Mouse (Mus musculus): ENCODE measurements around the gene Dennd2a. TPM values are rescaled to one million over a fixed set of nuclear protein-coding genes. Genes with fewer than 3 reads are reported as not detected.

The Dennd2a gene
- 10 to 100 TPM; 20.5 to 23.7 TPM for total RNA-seq (2021)

DNA sequence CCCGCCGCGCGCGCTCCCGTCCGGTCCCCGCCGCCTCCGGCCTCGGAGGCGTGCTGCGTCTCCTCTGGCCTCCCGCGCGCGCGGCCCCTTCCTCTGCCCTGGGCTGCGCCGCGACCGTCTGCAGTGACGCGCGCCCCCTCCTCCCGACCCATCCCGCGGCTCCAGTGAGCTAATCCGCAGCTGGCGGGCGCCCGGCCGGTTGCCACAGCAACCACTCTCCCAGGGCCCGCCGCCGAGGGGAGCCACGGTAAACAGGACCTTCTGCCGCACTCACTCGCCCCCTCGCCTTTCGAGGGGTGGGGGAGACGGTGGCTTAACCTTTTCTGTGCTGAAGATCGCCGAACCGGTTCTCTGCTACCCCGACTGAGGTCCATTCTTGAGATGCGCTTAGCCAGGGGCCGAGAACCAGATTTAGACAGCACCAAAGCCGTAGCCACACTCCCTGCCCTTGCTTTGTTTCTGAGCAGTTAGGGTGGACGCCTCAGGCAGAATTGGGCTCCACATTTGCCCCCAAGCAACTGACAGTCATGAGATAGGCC, at the start of gene Dennd2a:
Gene Dennd2a (minus strand): TSS at position 145 of the 539 bp plus-strand sequence.
- intact Hi-C loops (cut with DNase I), result loop anchor here (5.0 kb wide), 1 partner anchor 65 kb away; no protein-coding TSS in a partner anchor

GRCm38 (mm10) chr6:39607365-39607764, 49.7 kb upstream of the Dennd2a start:
- no peak for DNase-seq (ENCODE audit: low spot score in 2 of 2)
- intact Hi-C loops (cut with DNase I), result no loop called here

More for the DNA sequence above, at the start of gene Dennd2a:
- peak; percentile 83 to 84 for DNase-seq (ENCODE audit: low spot score in 2 of 2)

DNA sequence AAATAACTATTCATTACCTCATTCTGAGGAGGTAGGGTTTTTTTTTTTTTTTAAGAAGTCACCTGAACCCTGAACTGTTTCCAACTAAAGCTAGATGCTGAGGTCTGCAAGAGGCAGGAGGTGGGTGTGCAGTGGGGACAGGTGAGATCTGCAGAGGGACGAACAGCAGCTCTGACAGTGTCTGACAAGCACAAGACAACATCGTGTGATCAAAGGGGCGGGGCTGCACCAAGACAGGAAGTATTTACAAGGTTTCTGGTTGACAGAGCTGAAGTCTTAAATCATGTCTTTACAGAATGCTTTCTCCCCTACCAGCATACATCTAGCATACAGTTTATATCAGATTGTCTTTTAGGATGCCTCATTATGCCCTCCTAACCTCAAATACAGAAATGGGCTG, 49.2 kb upstream of the Dennd2a start:
- intact Hi-C loops (cut with DNase I), result no loop called here
- no peak for DNase-seq (ENCODE audit: low spot score in 2 of 2)

DNA sequence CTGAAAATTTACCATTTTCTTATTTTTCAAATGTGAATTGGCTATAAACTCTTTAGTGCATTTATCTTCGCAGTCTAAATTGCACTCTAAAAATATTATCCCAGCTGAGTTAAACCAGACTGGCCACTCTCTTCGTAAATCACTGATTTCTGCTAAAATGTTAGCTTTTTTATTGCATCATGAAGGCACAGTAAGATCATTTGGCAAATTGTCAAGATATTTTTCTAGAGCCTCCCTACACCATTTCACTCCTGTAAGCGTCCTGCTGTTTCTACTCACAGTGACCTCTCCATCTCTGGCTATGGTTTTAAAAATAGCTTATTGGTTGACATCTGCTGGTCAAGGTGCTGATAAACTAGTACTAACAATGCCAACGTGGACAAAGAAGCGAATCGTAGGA, 48.4 kb upstream of the Dennd2a start:
- DNase-seq (ENCODE audit: low spot score in 2 of 2), result no peak
- intact Hi-C loops (cut with DNase I), result no loop called here

- intact Hi-C loops (cut with DNase I), result no loop called here
- DNase-seq (ENCODE audit: low spot score in 2 of 2), result no peak
Observed at GRCm38 (mm10) chr6:39604565-39604964, 46.9 kb upstream of the Dennd2a start.

GRCm38 (mm10) chr6:39601828-39602227, 44.2 kb upstream of the Dennd2a start:
- no peak for DNase-seq (ENCODE audit: low spot score in 2 of 2)
- intact Hi-C loops (cut with DNase I), result no loop called here

- intact Hi-C loops (cut with DNase I), result no loop called here
- DNase-seq (ENCODE audit: low spot score in 2 of 2), result no peak
Observed at GRCm38 (mm10) chr6:39600851-39601250, 43.2 kb upstream of the Dennd2a start.

- intact Hi-C loops (cut with DNase I), result no loop called here
- peak; percentile 96 to 97 for DNase-seq (ENCODE audit: low spot score in 2 of 2)
Observed at GRCm38 (mm10) chr6:39592401-39593214, 34.9 kb upstream of the Dennd2a start, which contains the start of gene Ndufb2. Gene Ndufb2 (plus strand): TSS chr6:39592574.

GRCm38 (mm10) chr6:39591481-39591880, 33.8 kb upstream of the Dennd2a start:
- DNase-seq (ENCODE audit: low spot score in 2 of 2), result no peak
- intact Hi-C loops (cut with DNase I), result no loop called here

DNA sequence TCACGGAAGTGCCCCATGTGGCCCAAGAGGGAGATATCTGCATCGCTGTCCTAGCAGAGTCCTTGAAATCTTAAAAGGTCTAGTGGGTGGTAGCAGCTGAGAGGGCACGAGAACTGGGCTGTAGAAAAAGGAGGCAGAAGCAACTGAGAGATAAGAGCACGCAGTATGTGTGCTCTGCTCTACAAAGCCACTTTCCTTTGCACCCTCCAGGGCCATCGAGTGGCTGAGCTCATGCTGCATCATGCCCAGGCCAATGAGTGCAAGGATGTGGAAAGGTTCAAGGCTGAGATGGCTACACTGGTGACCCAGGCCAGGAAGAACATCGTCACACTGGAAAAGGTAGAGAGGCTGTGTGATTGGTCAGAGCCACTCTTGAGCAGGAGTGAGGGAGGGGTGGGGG, 27.9 kb upstream of the Dennd2a start, which contains the start of gene Gm42420:
Gene Gm42420 (plus strand): TSS at position 237 of the 400 bp plus-strand sequence.
- intact Hi-C loops (cut with DNase I), result no loop called here
- DNase-seq (ENCODE audit: low spot score in 2 of 2), result no peak

GRCm38 (mm10) chr6:39581087-39581784, 23.6 kb upstream of the Dennd2a start:
- no peak for DNase-seq (ENCODE audit: low spot score in 2 of 2)
- intact Hi-C loops (cut with DNase I), result no loop called here

- intact Hi-C loops (cut with DNase I), result no loop called here
- DNase-seq (ENCODE audit: low spot score in 2 of 2), result no peak
Observed at GRCm38 (mm10) chr6:39580558-39580957, 22.9 kb upstream of the Dennd2a start.

- DNase-seq (ENCODE audit: low spot score in 2 of 2), result peak in 1 of 2 experiments; percentile 32
- intact Hi-C loops (cut with DNase I), result no loop called here
Observed at GRCm38 (mm10) chr6:39579552-39579951, 21.9 kb upstream of the Dennd2a start.

DNA sequence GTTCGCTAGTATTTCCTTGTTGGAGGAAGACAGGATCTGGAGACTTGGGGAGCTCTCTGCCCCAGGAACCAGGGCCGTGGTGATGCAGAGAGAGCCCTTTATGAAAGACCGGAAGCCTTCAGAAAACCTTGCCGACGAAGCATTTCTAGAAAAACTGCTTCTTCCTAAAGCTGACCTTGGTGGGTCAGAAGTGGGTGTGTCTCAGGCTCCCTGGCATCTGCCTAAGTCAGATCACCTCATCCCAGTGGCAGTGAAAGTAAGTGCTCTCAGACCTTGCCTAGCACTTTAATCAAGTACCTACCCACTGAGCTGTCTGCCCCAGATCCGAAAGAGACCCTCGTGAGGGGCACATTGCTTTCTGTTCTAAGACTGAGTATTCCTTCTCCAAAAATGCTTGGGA, 17.3 kb upstream of the Dennd2a start:
- intact Hi-C loops (cut with DNase I), result loop anchor here (5.0 kb wide), 1 partner anchor 158 kb away; no protein-coding TSS in a partner anchor
- no peak for DNase-seq (ENCODE audit: low spot score in 2 of 2)

GRCm38 (mm10) chr6:39574555-39574869, 16.8 kb upstream of the Dennd2a start:
- DNase-seq (ENCODE audit: low spot score in 2 of 2), result no peak
- intact Hi-C loops (cut with DNase I), result loop anchor here (5.0 kb wide), 1 partner anchor 157 kb away; no protein-coding TSS in a partner anchor

DNA sequence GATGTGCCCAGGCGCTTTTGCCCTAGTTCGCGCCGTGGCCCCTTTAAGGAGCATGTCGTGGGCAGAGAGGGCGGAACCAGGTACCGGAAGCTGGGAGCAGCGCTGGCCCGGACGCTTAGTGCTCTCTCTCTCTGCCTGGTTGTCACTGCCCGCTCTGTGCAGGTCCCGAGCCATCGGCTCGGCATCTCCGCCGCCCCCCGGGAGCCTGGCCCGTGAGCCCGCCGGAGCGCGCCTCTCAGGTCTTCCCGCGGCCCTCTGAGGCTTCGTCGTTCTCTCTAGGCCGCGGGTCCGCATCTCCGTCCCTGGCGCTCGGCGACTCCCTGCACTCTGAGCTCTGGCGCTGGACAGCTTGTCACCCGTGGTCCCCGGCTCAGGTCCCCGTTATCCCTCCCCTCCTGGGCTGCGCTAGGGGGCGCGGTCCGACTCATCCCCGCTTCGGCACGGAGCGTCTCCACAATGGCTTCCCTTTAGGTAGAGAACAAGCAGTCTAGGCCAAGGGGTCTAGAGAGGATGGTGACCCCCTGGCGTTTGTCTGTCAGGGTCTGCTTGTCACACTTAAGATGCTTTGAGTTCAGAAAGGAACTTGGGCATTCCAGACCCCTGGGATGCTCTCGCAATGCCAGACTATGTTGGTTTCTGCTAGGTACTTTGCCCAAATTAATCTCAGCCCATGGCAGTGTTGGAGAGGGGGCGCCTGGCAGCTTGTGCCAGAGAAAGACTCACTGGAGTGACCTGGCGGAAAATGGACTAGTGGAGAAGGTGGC, 16.3 kb upstream of the Dennd2a start, which contains the start of gene Adck2:
Gene Adck2 (plus strand): TSS at position 83 of the 764 bp plus-strand sequence.
- intact Hi-C loops (cut with DNase I), result loop anchor here (5.0 kb wide), 1 partner anchor 157 kb away; no protein-coding TSS in a partner anchor
- peak; percentile 79 to 84 for DNase-seq (ENCODE audit: low spot score in 2 of 2)

DNA sequence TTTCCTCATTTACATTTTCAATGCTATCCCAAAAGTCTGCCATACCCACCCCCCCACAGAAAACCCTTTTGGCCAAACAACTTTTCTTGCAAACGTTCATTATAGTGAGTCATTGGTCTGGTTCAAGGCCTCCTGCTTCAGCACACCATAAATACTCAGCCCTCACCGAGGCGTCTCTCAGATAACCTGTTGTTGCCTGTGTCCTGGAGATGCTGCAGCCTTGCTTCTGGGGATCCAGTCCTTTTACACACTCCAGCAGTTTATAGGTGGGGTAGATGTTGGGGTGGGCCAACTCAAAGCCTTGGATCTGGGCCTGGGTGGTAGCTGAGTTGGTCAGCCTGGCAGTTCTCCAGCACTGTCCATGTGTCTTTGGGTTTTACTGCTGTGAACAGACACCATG, 12.8 kb upstream of the Dennd2a start:
- intact Hi-C loops (cut with DNase I), result loop anchor here (5.0 kb wide), 1 partner anchor 153 kb away; no protein-coding TSS in a partner anchor
- DNase-seq (ENCODE audit: low spot score in 2 of 2), result no peak

GRCm38 (mm10) chr6:39567528-39567927, 9.9 kb upstream of the Dennd2a start:
- no peak for DNase-seq (ENCODE audit: low spot score in 2 of 2)
- intact Hi-C loops (cut with DNase I), result no loop called here

Data from left cerebral cortex, postnatal 36 days (tissue).